Comparison of ENCODE assay signal across 18 mouse cellular contexts in genomic region chr6:51999157-51999478, GRCm38 (mm10). TPM values are rescaled to one million over a fixed set of nuclear protein-coding genes. Genes with fewer than 3 reads are reported as not detected.
A peak's percentile ranks its signal among the peaks of the same experiment; 100 is the strongest.
DNase-seq lines count a peak whose midpoint lies in the region; ATAC-seq lines count a peak whose summit lies in the region.
"Had no signal": no experiment of that assay in that cellular context is flagged by ENCODE, and none has a peak within 500 bp of the region (broad histone marks: within the 10 kb centered on the region; RNA-seq: fewer than 3 reads in every experiment).

No protein-coding gene starts in this region.

- H3K27ac ChIP-seq in lung, embryonic 15.5 days, result no peak overlapping the region
- 0 out of 2 replicates have a peak overlapping the region, but pooled peaks have one; percentile 8 for H3K27ac ChIP-seq in neural tube, embryonic 11.5 days (ENCODE audit: low read depth, low read length)
- H3K27ac ChIP-seq in neural tube, embryonic 13.5 days (replicated peaks), result no peak overlapping the region
- H3K27ac ChIP-seq in forebrain, embryonic 13.5 days, result no peak overlapping the region
- H3K27ac ChIP-seq: embryonic facial prominence, embryonic 13.5 days; embryonic facial prominence, embryonic 15.5 days; forebrain, embryonic 10.5 days; forebrain, embryonic 12.5 days; forebrain, embryonic 15.5 days had no signal

- no peak overlapping the region for H3K4me3 ChIP-seq in lung, embryonic 15.5 days
- no peak overlapping the region for H3K4me3 ChIP-seq in neural tube, embryonic 11.5 days (ENCODE audit: low read depth, low read length)
- H3K4me3 ChIP-seq in neural tube, embryonic 13.5 days, result no peak overlapping the region
- no peak overlapping the region for H3K4me3 ChIP-seq in forebrain, embryonic 13.5 days
- H3K4me3 ChIP-seq: embryonic facial prominence, embryonic 13.5 days; embryonic facial prominence, embryonic 15.5 days; erythroblast, embryonic 14.5 days; forebrain, embryonic 10.5 days; forebrain, embryonic 12.5 days; forebrain, embryonic 15.5 days had no signal

- WGBS in lung, embryonic 15.5 days, result 56% methylated on average over 4 of the region's 4 CpGs
- WGBS in neural tube, embryonic 11.5 days, result 60% methylated on average over 4 of the region's 4 CpGs
- WGBS in neural tube, embryonic 13.5 days, result 23% methylated on average over 4 of the region's 4 CpGs
- WGBS in forebrain, embryonic 13.5 days, result 65% methylated on average over 4 of the region's 4 CpGs

- peak overlapping the region; percentile 20; the same call in 1 of the 2 replicates for H3K4me2 ChIP-seq in lung, embryonic 15.5 days
- no peak overlapping the region for H3K4me2 ChIP-seq in neural tube, embryonic 11.5 days (ENCODE audit: low read depth)
- H3K4me2 ChIP-seq in neural tube, embryonic 13.5 days, result no peak overlapping the region
- H3K4me2 ChIP-seq in forebrain, embryonic 13.5 days, result no peak overlapping the region
- H3K4me2 ChIP-seq: embryonic facial prominence, embryonic 13.5 days; embryonic facial prominence, embryonic 15.5 days; forebrain, embryonic 12.5 days; forebrain, embryonic 15.5 days had no signal

- peaks cover 8% of the 10 kb centered on the region; the same call in 1 of the 2 replicates for H3K27me3 ChIP-seq in lung, embryonic 15.5 days
- H3K27me3 ChIP-seq in neural tube, embryonic 11.5 days (ENCODE audit: control insufficient read depth, insufficient read depth, low read length), result no peaks in the 10 kb centered on the region
- H3K27me3 ChIP-seq in neural tube, embryonic 13.5 days, result no peaks in the 10 kb centered on the region
- peaks cover 58% of the 10 kb centered on the region for H3K27me3 ChIP-seq in forebrain, embryonic 13.5 days

- no peaks in the 10 kb centered on the region for H3K9me3 ChIP-seq in lung, embryonic 15.5 days
- H3K9me3 ChIP-seq in neural tube, embryonic 11.5 days (ENCODE audit: control insufficient read depth, low read length), result no peaks in the 10 kb centered on the region
- no peaks in the 10 kb centered on the region for H3K9me3 ChIP-seq in neural tube, embryonic 13.5 days
- H3K9me3 ChIP-seq in forebrain, embryonic 13.5 days (replicated peaks), result no peaks in the 10 kb centered on the region
- H3K9me3 ChIP-seq: embryonic facial prominence, embryonic 13.5 days; embryonic facial prominence, embryonic 15.5 days; forebrain, embryonic 10.5 days; forebrain, embryonic 12.5 days; forebrain, embryonic 15.5 days had no signal

- no peak overlapping the region for H3K9ac ChIP-seq in lung, embryonic 15.5 days
- H3K9ac ChIP-seq in neural tube, embryonic 11.5 days (ENCODE audit: low read length), result no peak overlapping the region
- H3K9ac ChIP-seq in neural tube, embryonic 13.5 days, result no peak overlapping the region
- no peak overlapping the region for H3K9ac ChIP-seq in forebrain, embryonic 13.5 days
- H3K9ac ChIP-seq: embryonic facial prominence, embryonic 13.5 days; embryonic facial prominence, embryonic 15.5 days; forebrain, embryonic 12.5 days; forebrain, embryonic 15.5 days had no signal

- H3K36me3 ChIP-seq in lung, embryonic 15.5 days, result no peaks in the 10 kb centered on the region
- H3K36me3 ChIP-seq in neural tube, embryonic 11.5 days (ENCODE audit: control insufficient read depth, insufficient read depth, low read length), result no peaks in the 10 kb centered on the region
- no peaks in the 10 kb centered on the region for H3K36me3 ChIP-seq in neural tube, embryonic 13.5 days
- no peaks in the 10 kb centered on the region for H3K36me3 ChIP-seq in forebrain, embryonic 13.5 days (ENCODE audit: poor library complexity, severe bottlenecking)
- H3K36me3 ChIP-seq: embryonic facial prominence, embryonic 13.5 days; embryonic facial prominence, embryonic 15.5 days; forebrain, embryonic 10.5 days; forebrain, embryonic 12.5 days; forebrain, embryonic 15.5 days had no signal

- no peak for ATAC-seq in lung, embryonic 15.5 days (ENCODE audit: borderline replicate concordance, extremely low read depth, low FRiP score, low TSS enrichment)
- ATAC-seq in neural tube, embryonic 11.5 days (ENCODE audit: insufficient read depth, low FRiP score, low TSS enrichment), result peak; percentile 53; the same call in 1 of the 2 replicates
- ATAC-seq in neural tube, embryonic 13.5 days (ENCODE audit: low read depth), result peak; percentile 58
- no peak for ATAC-seq in forebrain, embryonic 13.5 days
- ATAC-seq: forebrain, embryonic 15.5 days had no signal

- peaks cover 7% of the 10 kb centered on the region for H3K4me1 ChIP-seq in lung, embryonic 15.5 days
- peaks cover 28% of the 10 kb centered on the region for H3K4me1 ChIP-seq in neural tube, embryonic 11.5 days (ENCODE audit: control insufficient read depth, insufficient read depth, low read length)
- H3K4me1 ChIP-seq in neural tube, embryonic 13.5 days (replicated peaks), result peaks cover 39% of the 10 kb centered on the region
- no peaks in the 10 kb centered on the region for H3K4me1 ChIP-seq in forebrain, embryonic 13.5 days
- H3K4me1 ChIP-seq: embryonic facial prominence, embryonic 13.5 days; embryonic facial prominence, embryonic 15.5 days; forebrain, embryonic 10.5 days; forebrain, embryonic 12.5 days; forebrain, embryonic 15.5 days had no signal

- DNase-seq in lung, postnatal 14 days, result no peak
- no peak for DNase-seq in neural tube, embryonic 11.5 days (ENCODE audit: low spot score)
- no peak for DNase-seq in neural tube, embryonic 10.5 days (ENCODE audit: extremely low spot score, low spot score)
- DNase-seq: adrenal gland, postnatal 25 days; cerebellum, adult 11 months; cerebellum, adult 18-20 months; cerebellum, adult 8-10 months; cerebellum, adult 9-11 months; cerebellum, postnatal 36 days had no signal

RNA-seq across cellular contexts. Expression of gene Skap2, which starts 13.2 kb away (rescaled TPM):
- 59.3 and 65.0 TPM in 2 replicates for polyA plus RNA-seq in lung, embryonic 15.5 days (2015; fragmentation: Nextera tagmentation; extraction: Ambion mirVana)
- 70.1 and 71.8 TPM in 2 replicates for polyA plus RNA-seq in neural tube, embryonic 11.5 days (2014; fragmentation: Nextera tagmentation; extraction: Ambion mirVana)
- polyA plus RNA-seq in neural tube, embryonic 13.5 days (2015; fragmentation: Nextera tagmentation; extraction: Ambion mirVana), result 37.0 and 44.6 TPM in 2 replicates
- 3.6 and 4.1 TPM in 2 replicates for polyA plus RNA-seq in forebrain, embryonic 13.5 days (2015; fragmentation: Nextera tagmentation; extraction: Ambion mirVana)

Comparison
In these comparisons a context has a peak if more than half of its experiments do, and no peak if none do; other contexts are left out.
1. ATAC-seq: peak in neural tube, embryonic 11.5 days (single experiment) and neural tube, embryonic 13.5 days (single experiment); none in lung, embryonic 15.5 days (single experiment) and forebrain, embryonic 13.5 days (single experiment).